Mouse (Mus musculus): ENCODE data around the gene Eml3. TPM values are rescaled to one million over a fixed set of nuclear protein-coding genes. Genes with fewer than 3 reads are reported as not detected.
A peak's percentile ranks its signal among the peaks of the same experiment; 100 is the strongest.

Eml3 gene
- total and polyA plus RNA-seq, 3 experiments: 16.6 to 23.4 TPM; not detected in 1

- H3K9me3 ChIP-seq (replicated peaks; ENCODE audit: insufficient read depth, low read length): no peaks in the 10 kb centered on the region
- peaks cover 9 to 30% of the 10 kb centered on the region in 2 experiments for H3K4me1 ChIP-seq (ENCODE audit: control insufficient read depth in 1 of 2, insufficient read depth in 2 of 2, low read length in 2 of 2)
- TF ChIP-seq ETS1 (IDR thresholded peaks at IDR 0.05; ENCODE audit: low read depth, low read length): no peak
- TF ChIP-seq MAFK (IDR thresholded peaks at IDR 0.05; ENCODE audit: borderline replicate concordance, low read depth, low read length): no peak
- peaks cover 23 to 59% of the 10 kb centered on the region in 2 experiments for H3K36me3 ChIP-seq (ENCODE audit: control insufficient read depth in 1 of 2, insufficient read depth in 2 of 2, low read length in 2 of 2)
- peaks cover 30% of the 10 kb centered on the region for H3K79me2 ChIP-seq (ENCODE audit: control insufficient read depth, insufficient read depth, low read length, poor library complexity)
- no peaks in the 10 kb centered on the region for H3K27me3 ChIP-seq (ENCODE audit: control insufficient read depth in 1 of 2, insufficient read depth in 2 of 2, low read length in 2 of 2)
- H3K4me3 ChIP-seq (ENCODE audit: control insufficient read depth in 1 of 2, insufficient read depth in 1 of 2, low read depth in 2 of 2, low read length in 2 of 2): no peak overlapping the region
- DNase-seq (ENCODE audit: low read depth, low spot score): no peak
- peak overlapping the region; percentile 7; the same call in 1 of the 2 replicates for H3K9ac ChIP-seq (ENCODE audit: control insufficient read depth, low read depth, low read length, poor library complexity, severe bottlenecking)
- H3K27ac ChIP-seq (ENCODE audit: control insufficient read depth, low read depth, low read length): peak overlapping the region; percentile 5; the same call in 1 of the 2 replicates
Observed at GRCm38 (mm10) chr19:8952241-8952640, 22.9 kb downstream of the Eml3 start.

GRCm38 (mm10) chr19:8953135-8954039 is 24.0 kb downstream of the Eml3 start, which contains the start of gene Tut1:
TSS of gene Tut1 (plus strand) at chr19:8953847.
- Histone ChIP-seq H3K36me3 (ENCODE audit: control insufficient read depth in 1 of 2, insufficient read depth in 2 of 2, low read length in 2 of 2) (peaks cover 16 to 53% of the 10 kb centered on the region in 2 experiments), H3K9me3 (replicated peaks; ENCODE audit: insufficient read depth, low read length) (no peaks in the 10 kb centered on the region), H3K9ac (ENCODE audit: control insufficient read depth, low read depth, low read length, poor library complexity, severe bottlenecking) (peak within 1 kb of the TSS; percentile 83)
- TF ChIP-seq CHD2 (IDR thresholded peaks at IDR 0.05; ENCODE audit: low read length): no peak
- TF ChIP-seq UBTF (IDR thresholded peaks at IDR 0.05; ENCODE audit: borderline replicate concordance, insufficient read depth, low read depth, low read length): no peak; the same call in 1 of the 2 replicates
- TF ChIP-seq GABPA (IDR thresholded peaks at IDR 0.05; ENCODE audit: low read depth, low read length): no peak
- peak; percentile 79 for TF ChIP-seq GATA1 (IDR thresholded peaks at IDR 0.05; ENCODE audit: low read depth, low read length)
- no peak for TF ChIP-seq ZKSCAN1 (IDR thresholded peaks at IDR 0.05; ENCODE audit: low read depth, low read length)
- peak; percentile 59 to 94; a peak in 3 of 4 replicates for TF ChIP-seq POLR2A (IDR thresholded peaks at IDR 0.05; ENCODE audit: control insufficient read depth in 1 of 2, insufficient read depth in 1 of 2, low read depth in 1 of 2, low read length in 2 of 2, poor library complexity in 1 of 2)
- TF ChIP-seq USF2 (IDR thresholded peaks at IDR 0.05; ENCODE audit: borderline replicate concordance in 1 of 2, insufficient read depth in 1 of 2, low read depth in 1 of 2, low read length in 2 of 2): no peak
- TF ChIP-seq CHD1 (IDR thresholded peaks at IDR 0.05; ENCODE audit: low read depth, low read length): peak; percentile 32; the same call in 1 of the 2 replicates
- TF ChIP-seq POLR2AphosphoS2 (IDR thresholded peaks at IDR 0.05; ENCODE audit: low read length): peak; percentile 81
- no peak for TF ChIP-seq MAFK (IDR thresholded peaks at IDR 0.05; ENCODE audit: borderline replicate concordance, low read depth, low read length)
- no peak for TF ChIP-seq E2F4 (IDR thresholded peaks at IDR 0.05; ENCODE audit: borderline replicate concordance, low read depth, low read length)
- TF ChIP-seq MAZ (IDR thresholded peaks at IDR 0.05; ENCODE audit: low read depth, low read length): no peak; the same call in 1 of the 2 replicates
- peak; percentile 60 for TF ChIP-seq TCF12 (IDR thresholded peaks at IDR 0.05; ENCODE audit: low read depth, low read length)
- TF ChIP-seq HCFC1 (IDR thresholded peaks at IDR 0.05; ENCODE audit: low read depth, low read length): peak; percentile 99
- no peak for TF ChIP-seq MEF2A (IDR thresholded peaks at IDR 0.05; ENCODE audit: extremely low read depth, insufficient replicate concordance, low read depth, low read length, poor library complexity, severe bottlenecking)
- TF ChIP-seq ZNF384 (IDR thresholded peaks at IDR 0.05; ENCODE audit: low read depth, low read length): no peak
- TF ChIP-seq MXI1 (IDR thresholded peaks at IDR 0.05; ENCODE audit: low read depth, low read length): peak; percentile 98
- peak; percentile 72 for TF ChIP-seq ETS1 (IDR thresholded peaks at IDR 0.05; ENCODE audit: low read depth, low read length)
- peak; percentile 97 for TF ChIP-seq MYC (IDR thresholded peaks at IDR 0.05; ENCODE audit: low read depth, low read length)
- TF ChIP-seq SIN3A (IDR thresholded peaks at IDR 0.05; ENCODE audit: low read length): peak; percentile 98
- peak; percentile 33 for TF ChIP-seq SMC3 (IDR thresholded peaks at IDR 0.05; ENCODE audit: low read depth, low read length)
- peak; percentile 91 for TF ChIP-seq NELFE (IDR thresholded peaks at IDR 0.05; ENCODE audit: low read depth, low read length)
- TF ChIP-seq RCOR1 (IDR thresholded peaks at IDR 0.05; ENCODE audit: low read depth, low read length): 0 out of 2 replicates have a peak, but pooled peaks have one; percentile 22
- TF ChIP-seq MYB (IDR thresholded peaks at IDR 0.05; ENCODE audit: low read depth, low read length): no peak; the same call in 1 of the 2 replicates
- peak; percentile 96 for TF ChIP-seq TBP (IDR thresholded peaks at IDR 0.05; ENCODE audit: low read depth, low read length)
- TF ChIP-seq MAX (IDR thresholded peaks at IDR 0.05; ENCODE audit: low read length): peak; percentile 92
- peak; percentile 69; the same call in 1 of the 2 replicates for TF ChIP-seq ZMIZ1 (IDR thresholded peaks at IDR 0.05; ENCODE audit: low read depth, low read length)
- TF ChIP-seq TAL1 (IDR thresholded peaks at IDR 0.05; ENCODE audit: low read length): peak; percentile 9; the same call in 1 of the 2 replicates
- TF ChIP-seq ELF1 (IDR thresholded peaks at IDR 0.05; ENCODE audit: low read depth, low read length): peak; percentile 94

More at GRCm38 (mm10) chr19:8953135-8954039, 24.0 kb downstream of the Eml3 start, which contains the start of gene Tut1:
- Histone ChIP-seq H3K4me1 (ENCODE audit: control insufficient read depth in 1 of 2, insufficient read depth in 2 of 2, low read length in 2 of 2) (peaks cover 9 to 30% of the 10 kb centered on the region in 2 experiments), H3K27ac (ENCODE audit: control insufficient read depth, low read depth, low read length) (peak within 1 kb of the TSS; percentile 82), H3K79me2 (ENCODE audit: control insufficient read depth, insufficient read depth, low read length, poor library complexity) (peaks cover 34% of the 10 kb centered on the region), H3K27me3 (ENCODE audit: control insufficient read depth in 1 of 2, insufficient read depth in 2 of 2, low read length in 2 of 2) (no peaks in the 10 kb centered on the region), H3K4me3 (ENCODE audit: control insufficient read depth in 1 of 2, insufficient read depth in 1 of 2, low read depth in 2 of 2, low read length in 2 of 2) (peak within 1 kb of the TSS; percentile 67 to 81)
- DNase-seq (ENCODE audit: low read depth, low spot score): peak; percentile 99
